Mouse (Mus musculus) heart, embryonic 15.5 days (tissue): ENCODE results near the gene Hes7. TPM values are rescaled to one million over a fixed set of nuclear protein-coding genes. Genes with fewer than 3 reads are reported as not detected.

Source experiments
- ATAC-seq: fragments of 200-750 bp; cut with Nextera tagmentation; replicated peaks from 2 replicates; pipeline ENCODE4 v1.8.0; 2017; ENCODE audit warnings: low read depth, moderate TSS enrichment; ENCODE audit not compliant: insufficient number of reproducible peaks, insufficient read depth, low FRiP score
- H3K27ac ChIP-seq: fragments of 300-500 bp; sonication (generic); 2 replicates; pipeline ENCODE4 v1.5.1; 2015; ENCODE audit warnings: mild to moderate bottlenecking, inconsistent platforms
- H3K27me3 ChIP-seq: fragments of 300-500 bp; sonication (generic); 2 replicates; pipeline ENCODE4 v1.6.1; 2015; ENCODE audit warnings: inconsistent platforms
- H3K36me3 ChIP-seq: fragments of 300-500 bp; sonication (generic); 2 replicates; pipeline ENCODE4 v1.6.1; 2015; ENCODE audit warnings: mild to moderate bottlenecking, inconsistent platforms
- H3K4me1 ChIP-seq: fragments of 300-500 bp; sonication (generic); replicated peaks from 2 replicates; pipeline ENCODE4 v1.6.1; 2015; ENCODE audit warnings: inconsistent platforms
- H3K4me2 ChIP-seq: fragments of 300-500 bp; sonication (generic); 2 replicates; pipeline ENCODE4 v1.6.1; 2015; ENCODE audit warnings: inconsistent platforms, mild to moderate bottlenecking, moderate library complexity
- H3K4me3 ChIP-seq: fragments of 300-500 bp; sonication (generic); 2 replicates; pipeline ENCODE4 v1.5.1; 2015; ENCODE audit warnings: mild to moderate bottlenecking, inconsistent platforms
- H3K9ac ChIP-seq: fragments of 300-500 bp; sonication (generic); 2 replicates; pipeline ENCODE4 v1.6.1; 2015; ENCODE audit warnings: mild to moderate bottlenecking, inconsistent platforms
- H3K9me3 ChIP-seq: fragments of 300-500 bp; sonication (generic); replicated peaks from 2 replicates; pipeline ENCODE4 v1.6.1; 2016; ENCODE audit warnings: inconsistent platforms
- WGBS: fragments of 180-500 bp; shearing (Covaris S2); methylation state at CpG from one replicate; pipeline ENCODE4 v1.1.7; 2015; ENCODE audit warnings: mixed read lengths; 5-methylcytosine and 5-hydroxymethylcytosine counted together
- polyA plus RNA-seq: library from polyadenylated mRNA; unstranded; fragments of >200 nt; fragmentation: Nextera tagmentation; extraction: Ambion mirVana; gene quantifications from 2 replicates; pipeline ENCODE4 v1.2.1, GENCODE M21; 2015

Gene Hes7
- polyA plus RNA-seq, 1 experiment from 2014 or later, result 0.57 TPM

GRCm38 (mm10) chr11:69103531-69104435, 16.4 kb upstream of the Hes7 start:
- Histone ChIP-seq H3K4me1 (peaks cover 23% of the 10 kb centered on the region), H3K27ac (no peak overlapping the region), H3K4me3 (no peak overlapping the region), H3K4me2 (no peak overlapping the region), H3K9me3 (no peaks in the 10 kb centered on the region), H3K36me3 (peaks cover 85% of the 10 kb centered on the region), H3K27me3 (no peaks in the 10 kb centered on the region), H3K9ac (no peak overlapping the region)
- WGBS, result 89% methylated on average over 15 of the region's 15 CpGs
- ATAC-seq, result no peak

DNA sequence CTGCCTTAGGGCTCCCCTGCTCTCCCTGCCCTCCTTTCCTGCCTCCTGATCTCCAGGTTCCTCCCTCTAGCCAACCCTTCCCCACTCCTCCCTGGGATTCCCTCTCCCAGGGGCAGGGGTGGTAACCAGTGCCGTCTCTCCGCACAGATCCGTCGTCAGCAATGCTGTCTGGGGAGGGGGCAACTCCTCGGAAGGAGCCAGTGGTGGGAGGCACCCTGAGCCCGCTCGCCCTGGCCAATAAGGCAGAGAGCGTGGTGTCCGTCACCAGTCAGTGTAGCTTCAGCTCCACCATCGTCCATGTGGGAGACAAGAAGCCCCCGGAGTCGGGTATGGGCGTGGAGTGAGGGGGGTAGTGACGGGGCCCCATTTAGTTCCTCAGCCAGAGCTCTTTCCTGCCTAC, 15.7 kb upstream of the Hes7 start:
- H3K27ac ChIP-seq, result no peak overlapping the region
- no peaks in the 10 kb centered on the region for H3K9me3 ChIP-seq
- ATAC-seq, result no peak
- H3K4me1 ChIP-seq, result peaks cover 20% of the 10 kb centered on the region
- H3K4me3 ChIP-seq, result no peak overlapping the region
- H3K27me3 ChIP-seq, result no peaks in the 10 kb centered on the region
- WGBS, result 85% methylated on average over 14 of the region's 14 CpGs
- H3K9ac ChIP-seq, result no peak overlapping the region
- no peak overlapping the region for H3K4me2 ChIP-seq
- peaks cover 92% of the 10 kb centered on the region for H3K36me3 ChIP-seq

DNA sequence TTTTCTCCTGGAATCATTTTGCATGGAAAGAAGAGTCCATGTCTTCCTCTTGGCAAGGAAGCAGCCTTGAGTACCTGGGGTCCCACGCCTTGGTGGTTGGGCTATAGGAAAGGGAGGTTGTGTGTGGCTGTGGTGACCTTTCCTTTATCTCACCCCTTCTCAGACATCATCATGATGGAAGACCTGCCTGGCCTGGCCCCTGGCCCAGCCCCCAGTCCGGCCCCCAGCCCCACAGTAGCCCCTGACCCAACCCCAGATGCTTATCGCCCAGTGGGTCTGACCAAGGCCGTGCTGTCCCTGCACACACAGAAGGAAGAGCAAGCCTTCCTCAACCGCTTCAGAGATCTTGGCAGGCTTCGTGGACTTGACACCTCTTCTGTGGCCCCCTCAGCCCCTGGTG, 15.0 kb upstream of the Hes7 start:
- H3K4me2 ChIP-seq, result no peak overlapping the region
- H3K4me1 ChIP-seq, result peaks cover 21% of the 10 kb centered on the region
- H3K36me3 ChIP-seq, result peaks cover 94% of the 10 kb centered on the region
- H3K27ac ChIP-seq, result no peak overlapping the region
- H3K9ac ChIP-seq, result no peak overlapping the region
- no peak for ATAC-seq
- H3K4me3 ChIP-seq, result no peak overlapping the region
- WGBS, result 86% methylated on average over 6 of the region's 6 CpGs
- H3K27me3 ChIP-seq, result no peaks in the 10 kb centered on the region
- H3K9me3 ChIP-seq, result no peaks in the 10 kb centered on the region

DNA sequence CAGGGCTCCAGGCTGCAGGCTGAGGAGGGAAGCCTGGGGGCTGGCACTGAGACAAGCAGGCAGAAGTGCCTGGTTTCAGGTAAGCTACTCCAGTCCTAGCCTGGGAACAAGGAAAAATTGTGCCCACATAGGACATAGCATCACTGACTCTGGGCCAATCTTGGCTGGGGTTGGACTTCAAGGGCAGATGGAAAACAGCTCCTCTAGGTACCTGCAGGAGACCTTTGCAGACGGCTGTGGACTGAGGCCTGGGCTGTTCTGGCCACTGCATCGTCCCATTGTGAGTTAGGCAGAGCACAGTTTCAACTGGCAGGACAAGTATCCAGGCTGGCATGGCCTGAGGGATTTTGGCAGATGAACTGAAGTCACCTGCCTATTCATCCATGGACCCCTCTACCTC, 14.4 kb upstream of the Hes7 start:
- Histone ChIP-seq H3K9me3 (no peaks in the 10 kb centered on the region), H3K9ac (no peak overlapping the region), H3K27ac (no peak overlapping the region), H3K27me3 (no peaks in the 10 kb centered on the region), H3K36me3 (peaks cover 88% of the 10 kb centered on the region), H3K4me3 (no peak overlapping the region), H3K4me2 (no peak overlapping the region), H3K4me1 (peaks cover 20% of the 10 kb centered on the region)
- WGBS, result 84% methylated on average over 2 of the region's 2 CpGs
- ATAC-seq, result no peak

DNA sequence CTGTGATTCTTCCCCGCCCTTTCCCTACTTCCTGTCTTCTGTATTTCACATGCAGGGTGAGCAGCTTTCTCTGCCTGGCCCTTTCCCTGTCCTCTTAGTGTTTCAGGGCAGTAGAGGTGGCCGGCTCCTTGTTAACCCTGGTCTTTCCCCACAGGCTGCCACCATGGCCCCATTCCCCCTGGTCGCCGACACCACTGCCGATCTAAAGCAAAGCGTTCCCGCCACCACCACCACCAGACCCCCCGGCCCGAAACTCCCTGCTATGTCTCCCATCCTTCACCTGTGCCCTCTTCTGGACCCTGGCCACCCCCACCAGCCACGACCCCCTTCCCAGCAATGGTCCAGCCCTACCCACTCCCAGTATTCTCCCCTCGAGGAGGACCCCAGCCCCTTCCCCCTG, 13.9 kb upstream of the Hes7 start:
- H3K9ac ChIP-seq, result no peak overlapping the region
- WGBS, result 89% methylated on average over 11 of the region's 11 CpGs
- H3K4me2 ChIP-seq, result no peak overlapping the region
- peaks cover 19% of the 10 kb centered on the region for H3K4me1 ChIP-seq
- no peak overlapping the region for H3K4me3 ChIP-seq
- H3K27me3 ChIP-seq, result no peaks in the 10 kb centered on the region
- H3K36me3 ChIP-seq, result peaks cover 83% of the 10 kb centered on the region
- H3K9me3 ChIP-seq, result no peaks in the 10 kb centered on the region
- no peak for ATAC-seq
- no peak overlapping the region for H3K27ac ChIP-seq

- WGBS, result 89% methylated on average over 11 of the region's 11 CpGs
These were observed 13.4 kb upstream of the Hes7 start for GRCm38 (mm10) chr11:69106842-69107241.

GRCm38 (mm10) chr11:69107676-69108075, 12.5 kb upstream of the Hes7 start:
- peaks cover 30% of the 10 kb centered on the region for H3K4me1 ChIP-seq
- no peaks in the 10 kb centered on the region for H3K27me3 ChIP-seq
- ATAC-seq, result no peak
- H3K9me3 ChIP-seq, result no peaks in the 10 kb centered on the region
- H3K4me2 ChIP-seq, result no peak overlapping the region
- 84% methylated on average over 11 of the region's 11 CpGs for WGBS
- H3K36me3 ChIP-seq, result peaks cover 70% of the 10 kb centered on the region
- H3K27ac ChIP-seq, result no peak overlapping the region
- no peak overlapping the region for H3K4me3 ChIP-seq
- no peak overlapping the region for H3K9ac ChIP-seq

More at GRCm38 (mm10) chr11:69106842-69107241, 13.4 kb upstream of the Hes7 start:
- H3K9ac ChIP-seq, result no peak overlapping the region
- H3K4me1 ChIP-seq, result peaks cover 24% of the 10 kb centered on the region
- no peak overlapping the region for H3K4me3 ChIP-seq
- no peaks in the 10 kb centered on the region for H3K27me3 ChIP-seq
- H3K9me3 ChIP-seq, result no peaks in the 10 kb centered on the region
- peaks cover 78% of the 10 kb centered on the region for H3K36me3 ChIP-seq
- H3K4me2 ChIP-seq, result no peak overlapping the region
- H3K27ac ChIP-seq, result no peak overlapping the region
- ATAC-seq, result no peak

DNA sequence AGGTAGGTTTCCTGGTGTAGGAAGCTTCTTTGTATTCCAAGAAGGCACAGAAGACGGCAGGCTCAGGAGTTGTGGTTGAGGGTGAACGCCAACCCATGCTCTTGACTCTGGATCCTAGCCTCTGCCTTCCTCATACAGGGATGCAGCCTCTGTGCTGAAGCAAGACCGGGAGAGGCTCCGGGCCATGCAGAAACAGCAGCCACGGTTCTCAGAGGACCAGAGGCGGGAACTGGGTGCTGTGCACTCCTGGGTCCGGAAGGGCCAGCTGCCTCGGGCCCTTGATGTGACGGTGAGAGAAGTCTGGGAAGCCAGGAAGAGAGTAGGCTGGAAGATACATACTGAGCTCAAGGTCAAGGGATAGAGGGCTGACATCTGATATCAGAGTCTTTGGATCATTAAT, 12.0 kb upstream of the Hes7 start:
- H3K9me3 ChIP-seq, result no peaks in the 10 kb centered on the region
- peaks cover 64% of the 10 kb centered on the region for H3K36me3 ChIP-seq
- WGBS, result 91% methylated on average over 9 of the region's 9 CpGs
- H3K4me1 ChIP-seq, result peaks cover 30% of the 10 kb centered on the region
- no peak overlapping the region for H3K4me2 ChIP-seq
- no peak overlapping the region for H3K4me3 ChIP-seq
- ATAC-seq, result no peak
- H3K27ac ChIP-seq, result no peak overlapping the region
- no peak overlapping the region for H3K9ac ChIP-seq
- no peaks in the 10 kb centered on the region for H3K27me3 ChIP-seq

- H3K4me3 ChIP-seq, result no peak overlapping the region
These were observed 10.9 kb upstream of the Hes7 start for GRCm38 (mm10) chr11:69109032-69109900.

DNA sequence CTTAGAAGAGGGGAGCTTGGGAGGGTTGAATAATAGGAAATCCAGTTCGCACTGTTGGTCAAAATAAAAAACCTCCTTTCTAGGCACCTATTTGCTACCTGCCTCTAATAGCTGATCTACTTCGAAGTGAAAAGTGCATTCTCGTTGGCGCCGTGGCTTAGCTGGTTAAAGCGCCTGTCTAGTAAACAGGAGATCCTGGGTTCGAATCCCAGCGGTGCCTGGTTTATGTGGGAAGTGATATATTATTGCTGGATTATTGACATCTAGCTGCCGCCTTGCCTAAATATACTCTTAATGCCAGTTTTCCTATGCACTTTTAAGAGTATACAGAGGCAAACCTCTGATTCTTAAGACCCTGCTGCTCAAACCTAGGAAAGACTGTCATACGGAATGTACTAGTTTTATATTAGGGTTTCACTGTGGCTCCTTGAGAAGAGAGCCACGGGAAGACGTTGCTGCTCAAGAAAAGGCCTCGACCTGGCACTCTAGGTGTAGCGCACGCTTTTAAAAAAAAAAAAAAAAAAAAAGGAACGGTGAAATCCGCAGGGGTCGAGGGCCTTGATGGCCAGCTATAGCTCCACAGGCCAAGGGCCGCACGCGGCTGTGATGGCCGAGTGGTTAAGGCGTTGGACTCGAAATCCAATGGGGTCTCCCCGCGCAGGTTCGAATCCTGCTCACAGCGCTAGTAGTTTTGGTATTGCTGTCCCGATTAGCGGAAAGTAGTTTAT, 9.7 kb upstream of the Hes7 start:
- H3K36me3 ChIP-seq, result peaks cover 42% of the 10 kb centered on the region
- peak overlapping the region; percentile 74 for H3K27ac ChIP-seq
- H3K27me3 ChIP-seq, result no peaks in the 10 kb centered on the region
- no peaks in the 10 kb centered on the region for H3K9me3 ChIP-seq
- peak overlapping the region; percentile 52 for H3K9ac ChIP-seq
- H3K4me3 ChIP-seq, result peak overlapping the region; percentile 58
- peaks cover 30% of the 10 kb centered on the region for H3K4me1 ChIP-seq
- ATAC-seq, result 0 out of 2 replicates have a peak, but pooled peaks have one; percentile 33
- H3K4me2 ChIP-seq, result peak overlapping the region; percentile 68
- 2% methylated on average over 30 of the region's 30 CpGs for WGBS

More at GRCm38 (mm10) chr11:69109032-69109900, 10.9 kb upstream of the Hes7 start:
- Histone ChIP-seq H3K9me3 (no peaks in the 10 kb centered on the region), H3K27ac (no peak overlapping the region), H3K4me1 (peaks cover 30% of the 10 kb centered on the region), H3K4me2 (no peak overlapping the region), H3K27me3 (no peaks in the 10 kb centered on the region), H3K36me3 (peaks cover 54% of the 10 kb centered on the region), H3K9ac (no peak overlapping the region)
- 81% methylated on average over 13 of the region's 13 CpGs for WGBS
- ATAC-seq, result no peak
